Mouse (Mus musculus): ENCODE results near the gene Kif3c. TPM values are rescaled to one million over a fixed set of nuclear protein-coding genes. Genes with fewer than 3 reads are reported as not detected.

The Kif3c gene
- polyA plus RNA-seq (2012; rRNA removed): 0.81 and 1.00 TPM in 2 replicates

GRCm38 (mm10) chr12:3364508-3365448, at the start of gene Kif3c:
Gene Kif3c (plus strand): TSS chr12:3365132.

DNA sequence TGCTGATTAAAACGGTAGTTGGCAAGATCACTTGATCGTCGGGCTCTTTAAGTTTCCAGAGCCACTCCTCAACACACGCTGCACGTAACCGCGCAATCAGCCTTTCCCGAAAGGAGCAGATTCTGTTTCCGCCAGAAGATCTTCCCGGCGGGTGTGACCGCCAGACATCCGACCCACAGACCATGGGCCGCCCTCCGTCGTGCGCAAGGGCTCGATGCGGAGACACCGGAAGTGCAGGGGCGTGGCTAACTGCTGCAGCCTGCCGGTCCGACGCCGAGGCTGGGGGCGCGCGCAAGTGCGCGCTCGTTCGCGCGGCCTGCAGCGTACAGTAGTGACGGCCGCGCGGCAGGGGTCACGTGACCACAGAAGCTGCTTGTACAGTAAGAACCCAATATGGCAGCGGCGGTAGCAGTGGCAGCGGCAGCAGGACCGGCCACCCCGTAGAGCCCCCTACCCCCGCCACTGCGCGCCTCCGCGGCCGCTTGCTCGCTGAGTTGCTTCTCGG, 61.6 kb downstream of the Kif3c start, which contains the start of gene Asxl2:
Gene Asxl2, plus strand, starts transcription at position 328 of the 505 bp plus-strand sequence.

Other genes starting within 250 kb of the Kif3c start
- gene Rab10, start 55.2 kb upstream of the Kif3c start, polyA plus RNA-seq (2012; rRNA removed): 23.7 and 26.7 TPM in 2 replicates
- 4.9 and 5.0 TPM in 2 replicates for gene Asxl2, start 61.7 kb downstream of the Kif3c start, polyA plus RNA-seq (2012; rRNA removed)
- gene Dtnb, start 207.2 kb downstream of the Kif3c start, polyA plus RNA-seq (2012; rRNA removed): 16.9 and 20.3 TPM in 2 replicates